Mouse (Mus musculus) embryo, embryonic 9.5 days (tissue): ENCODE measurements around the gene Cercam.
A peak's percentile ranks its signal among the peaks of the same experiment; 100 is the strongest.

Experiments used
- DNase-seq: peaks from one replicate; pipeline ENCODE4 v3.0.0-alpha.2; 2017; ENCODE audit errors: extremely low spot score

Cercam gene

GRCm38 (mm10) chr2:29868949-29869645 lies at the start of gene Cercam:
Gene Cercam, plus strand, starts transcription at chr2:29869164.
- DNase-seq: peak; percentile 92

GRCm38 (mm10) chr2:29819363-29819762 lies 49.6 kb upstream of the Cercam start:
- DNase-seq: no peak

GRCm38 (mm10) chr2:29820025-29820817 lies 48.7 kb upstream of the Cercam start, which contains the start of gene Urm1:
Gene Urm1, plus strand, starts transcription at chr2:29820075.
- DNase-seq: peak; percentile 95

- no peak for DNase-seq
These were observed 42.5 kb upstream of the Cercam start for GRCm38 (mm10) chr2:29826318-29826925.

- peak; percentile 95 for DNase-seq
These were observed 41.8 kb upstream of the Cercam start for GRCm38 (mm10) chr2:29826926-29827708.

- DNase-seq: no peak
These were observed 41.3 kb upstream of the Cercam start for GRCm38 (mm10) chr2:29827709-29828024.

GRCm38 (mm10) chr2:29831106-29831505 lies 37.9 kb upstream of the Cercam start:
- DNase-seq: no peak

- DNase-seq: no peak
These were observed 35.2 kb upstream of the Cercam start for GRCm38 (mm10) chr2:29833796-29834195.

GRCm38 (mm10) chr2:29835391-29835899 lies 33.5 kb upstream of the Cercam start:
- peak; percentile 51 for DNase-seq

GRCm38 (mm10) chr2:29839460-29839859 lies 29.5 kb upstream of the Cercam start:
- peak; percentile 76 for DNase-seq

- DNase-seq: peak; percentile 54
These were observed 25.5 kb upstream of the Cercam start for GRCm38 (mm10) chr2:29843231-29844105.

GRCm38 (mm10) chr2:29844115-29844514 lies 24.8 kb upstream of the Cercam start:
- DNase-seq: no peak

- no peak for DNase-seq
These were observed 24.3 kb upstream of the Cercam start for GRCm38 (mm10) chr2:29844661-29845060.

- no peak for DNase-seq
These were observed 23.3 kb upstream of the Cercam start for GRCm38 (mm10) chr2:29845636-29846035.

- peak; percentile 79 for DNase-seq
These were observed 22.7 kb upstream of the Cercam start for GRCm38 (mm10) chr2:29846061-29846853.

GRCm38 (mm10) chr2:29846911-29847310 lies 22.1 kb upstream of the Cercam start:
- DNase-seq: no peak

- DNase-seq: no peak
These were observed 19.9 kb upstream of the Cercam start for GRCm38 (mm10) chr2:29849041-29849440.

- no peak for DNase-seq
These were observed 19.0 kb upstream of the Cercam start for GRCm38 (mm10) chr2:29849841-29850480.

- peak; percentile 66 for DNase-seq
These were observed 15.9 kb upstream of the Cercam start for GRCm38 (mm10) chr2:29852957-29853485.
